Mouse (Mus musculus) thymus, adult 2 months (tissue): Measurements from ENCODE around the gene Sephs1.

ENCODE experiments used
- CTCF ChIP-seq: fragments of 200-500 bp; IDR thresholded peaks from 2 replicates; pipeline ENCODE4 v1.5.1; 2012; ENCODE audit warnings: mild to moderate bottlenecking, control low read depth, low read length, moderate library complexity, borderline replicate concordance; ENCODE audit not compliant: control insufficient read depth, poor library complexity, insufficient read depth; ENCODE audit errors: extremely low read depth
- POLR2A ChIP-seq: fragments of 200-500 bp; IDR thresholded peaks from 2 replicates; pipeline ENCODE4 v1.6.1; 2012; ENCODE audit warnings: mild to moderate bottlenecking, low read length, control low read depth, moderate library complexity; ENCODE audit not compliant: control insufficient read depth, poor library complexity, insufficient read depth; ENCODE audit errors: extremely low read depth

DNA sequence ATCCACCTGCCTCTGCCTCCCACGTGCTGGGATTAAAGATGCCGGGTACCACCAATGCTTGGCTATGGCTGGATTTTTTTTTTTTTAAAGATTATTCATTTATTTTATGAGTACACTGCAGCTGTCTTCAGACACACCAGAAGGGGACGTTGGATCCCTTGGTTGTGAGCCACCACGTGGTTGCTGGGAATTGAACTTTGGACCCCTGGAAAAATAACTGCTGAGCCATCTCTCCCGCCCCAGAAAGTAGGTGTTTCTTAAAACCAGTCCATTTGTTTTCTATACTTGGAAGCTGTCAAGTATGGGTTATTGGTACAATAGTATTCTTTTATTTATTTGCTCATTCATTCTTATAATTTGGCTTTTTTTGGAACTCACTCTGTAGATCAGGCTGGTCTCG is 5.5 kb downstream of the Sephs1 start:
- TF ChIP-seq CTCF (no peak), POLR2A (no peak)
